Mouse (Mus musculus) left cerebral cortex, postnatal 25 days (tissue): ENCODE data around the gene Pan3. TPM values are rescaled to one million over a fixed set of nuclear protein-coding genes. Genes with fewer than 3 reads are reported as not detected.

Experiments used
- DNase-seq, 2 experiments: peaks; one replicate each; pipeline ENCODE4 v3.0.0; 2022; ENCODE audit warnings: low spot score in 2 of 2, mixed read lengths in 1 of 2
- intact Hi-C: fragments of 180-260 bp; cut with DNase I; formaldehyde crosslinking; loops from one replicate; pipeline ENCODE4 v1.15.1; 2025
- total RNA-seq, 2 experiments: library from RNA; stranded (reverse); gene quantifications; 2 replicates each; pipeline ENCODE4 v1.2.3; 2021

Pan3 gene
- total RNA-seq, 2 experiments from 2014 or later, result 78.8 to 84.1 TPM

DNA sequence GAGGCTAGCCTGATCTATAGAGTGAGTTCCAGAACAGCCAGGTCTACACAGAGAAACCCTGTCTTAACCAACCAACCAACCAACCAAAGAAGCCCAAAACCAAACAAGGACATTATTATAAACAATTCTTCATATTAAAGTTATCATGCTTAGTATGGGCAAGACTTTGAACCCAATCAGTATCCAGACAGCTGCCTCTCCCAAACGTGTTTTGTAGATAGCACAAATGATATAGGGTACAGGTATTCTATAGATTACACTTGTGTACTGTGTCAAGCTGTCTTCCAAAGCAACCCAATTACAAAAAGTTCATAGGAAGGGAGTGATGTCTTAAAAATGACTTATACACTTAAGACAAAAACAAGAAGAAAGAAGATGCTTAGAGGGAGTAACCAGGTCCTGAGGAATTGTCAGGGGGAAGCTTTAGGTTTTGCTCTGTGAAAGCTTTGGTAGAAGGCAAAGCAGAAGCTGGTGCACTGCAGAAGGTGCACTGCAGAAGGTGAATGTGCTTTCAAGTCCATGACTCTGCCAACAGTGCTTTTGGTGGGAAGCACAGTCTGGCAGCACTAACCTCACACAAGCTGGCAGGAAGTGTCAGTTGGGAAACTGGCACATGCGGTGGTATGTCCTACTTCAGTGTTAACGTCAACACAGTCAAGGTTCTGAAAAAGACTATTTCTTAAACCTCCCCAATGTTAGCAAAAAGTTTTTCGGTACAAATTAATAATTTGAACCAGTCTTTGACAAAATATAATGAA lies 3.7 kb upstream of the Pan3 start:
- intact Hi-C loops, result no loop called here
- no peak for DNase-seq

DNA sequence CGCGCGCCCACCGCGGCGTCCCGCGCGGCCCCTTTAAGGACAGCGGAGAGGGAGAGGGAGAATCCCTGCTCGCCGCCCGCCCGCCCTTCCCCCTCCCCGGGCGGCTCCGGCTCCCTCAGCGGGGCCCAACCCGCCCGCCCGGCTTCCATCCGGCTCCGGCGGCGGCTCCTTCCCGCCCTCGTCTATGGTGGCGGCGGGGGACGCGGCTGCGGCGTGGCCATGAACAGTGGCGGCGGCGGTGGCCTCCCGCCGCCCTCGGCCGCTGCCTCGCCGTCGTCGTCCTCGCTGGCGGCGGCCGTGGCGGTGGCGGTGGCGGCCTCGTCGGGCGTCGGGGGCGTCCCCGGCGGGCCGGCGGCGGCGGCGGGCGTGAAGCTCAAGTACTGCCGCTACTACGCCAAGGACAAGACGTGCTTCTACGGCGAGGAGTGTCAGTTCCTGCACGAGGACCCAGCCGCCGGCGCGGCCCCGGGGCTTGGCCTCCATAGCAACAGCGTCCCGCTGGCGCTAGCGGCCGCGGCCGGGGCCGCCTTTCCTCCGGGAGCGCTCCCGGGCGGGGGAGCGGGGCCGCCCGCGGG lies 487 bp downstream of the Pan3 start:
- intact Hi-C loops, result loop anchor here (1.0 kb wide), 1 partner anchor 430 kb away; the partner anchor contains the start of gene Pomp
- DNase-seq, result peak in 1 of 2 experiments; percentile 43

GRCm38 (mm10) chr5:147430936-147431839 lies 1.2 kb downstream of the Pan3 start:
- intact Hi-C loops, result loop anchor here (1.0 kb wide), 1 partner anchor 429 kb away; the partner anchor contains the start of gene Pomp
- DNase-seq, result peak; percentile 67 to 71

DNA sequence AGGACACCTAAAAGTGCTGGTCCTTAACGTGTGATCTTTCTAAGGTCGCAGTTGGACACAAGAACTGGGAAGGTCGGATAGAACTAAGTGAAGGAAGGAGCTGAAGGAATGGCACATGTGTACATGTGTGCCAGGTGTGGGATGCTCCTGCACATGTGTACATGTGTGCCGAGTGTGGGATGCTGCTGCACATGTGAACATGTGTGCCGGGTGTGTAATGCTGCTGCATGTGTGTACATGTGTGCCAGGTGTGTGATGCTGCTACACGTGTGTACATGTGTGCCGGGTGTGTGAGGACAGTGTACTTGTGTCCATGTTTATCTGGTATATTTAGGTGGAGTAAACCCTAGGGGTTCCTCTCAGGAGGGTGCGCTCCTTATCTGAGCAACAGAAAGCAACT lies 3.0 kb downstream of the Pan3 start:
- intact Hi-C loops, result loop anchor here (2.0 kb wide), 1 partner anchor 100 kb away; no protein-coding TSS in a partner anchor
- DNase-seq, result no peak

- intact Hi-C loops, result no loop called here
These were observed 5.3 kb downstream of the Pan3 start for GRCm38 (mm10) chr5:147435224-147435623.

GRCm38 (mm10) chr5:147435751-147436150 lies 5.8 kb downstream of the Pan3 start:
- intact Hi-C loops, result no loop called here
- DNase-seq, result no peak

More at GRCm38 (mm10) chr5:147435224-147435623, 5.3 kb downstream of the Pan3 start:
- no peak for DNase-seq

DNA sequence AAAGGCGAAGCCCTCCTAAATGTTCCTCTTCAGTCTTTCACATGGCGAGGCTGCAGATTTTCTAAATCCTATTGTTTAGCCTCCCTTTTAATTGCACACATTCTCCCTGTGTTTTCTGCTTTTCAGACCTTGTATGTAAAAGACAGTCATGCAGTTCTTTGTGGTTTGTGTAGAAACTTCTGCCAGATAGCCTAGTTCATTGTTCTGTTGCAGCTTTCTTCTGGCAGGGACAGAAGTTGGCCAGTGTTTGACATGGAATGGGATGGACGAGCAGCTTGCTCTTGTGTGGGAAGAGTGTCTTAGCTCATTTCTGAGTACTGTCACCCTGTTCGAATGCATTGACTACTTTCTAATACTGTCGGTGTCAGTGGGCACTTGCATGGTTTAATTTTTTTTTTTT lies 6.5 kb downstream of the Pan3 start:
- intact Hi-C loops, result no loop called here

GRCm38 (mm10) chr5:147440996-147441507 lies 11.1 kb downstream of the Pan3 start:
- DNase-seq, result no peak
- intact Hi-C loops, result no loop called here

More for the DNA sequence above, 6.5 kb downstream of the Pan3 start:
- DNase-seq, result no peak

- no peak for DNase-seq
- intact Hi-C loops, result no loop called here
These were observed 12.0 kb downstream of the Pan3 start for GRCm38 (mm10) chr5:147441979-147442378.

DNA sequence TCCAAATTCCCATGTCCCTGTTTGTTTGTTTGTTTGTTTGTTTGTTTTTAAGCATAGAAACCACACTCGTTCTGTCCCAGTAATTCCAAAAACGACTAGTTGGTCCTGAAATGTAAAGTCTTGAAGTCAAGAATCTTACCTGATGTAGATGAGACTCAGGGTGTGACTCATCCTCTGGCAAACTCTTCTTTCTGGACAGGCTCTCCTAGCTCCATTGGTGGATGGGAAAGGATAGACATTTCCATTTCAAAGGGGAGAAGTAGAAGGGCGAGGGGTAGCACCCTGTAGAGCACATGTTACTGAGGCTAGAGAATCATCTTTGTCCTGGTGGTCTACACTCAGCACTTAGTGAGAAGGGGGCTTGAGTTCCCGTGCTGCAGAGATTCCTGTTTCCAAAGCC lies 12.8 kb downstream of the Pan3 start:
- DNase-seq, result no peak
- intact Hi-C loops, result no loop called here

- intact Hi-C loops, result no loop called here
- no peak for DNase-seq
These were observed 14.3 kb downstream of the Pan3 start for GRCm38 (mm10) chr5:147444298-147444697.

- no peak for DNase-seq
- intact Hi-C loops, result no loop called here
These were observed 14.8 kb downstream of the Pan3 start for GRCm38 (mm10) chr5:147444757-147445156.

DNA sequence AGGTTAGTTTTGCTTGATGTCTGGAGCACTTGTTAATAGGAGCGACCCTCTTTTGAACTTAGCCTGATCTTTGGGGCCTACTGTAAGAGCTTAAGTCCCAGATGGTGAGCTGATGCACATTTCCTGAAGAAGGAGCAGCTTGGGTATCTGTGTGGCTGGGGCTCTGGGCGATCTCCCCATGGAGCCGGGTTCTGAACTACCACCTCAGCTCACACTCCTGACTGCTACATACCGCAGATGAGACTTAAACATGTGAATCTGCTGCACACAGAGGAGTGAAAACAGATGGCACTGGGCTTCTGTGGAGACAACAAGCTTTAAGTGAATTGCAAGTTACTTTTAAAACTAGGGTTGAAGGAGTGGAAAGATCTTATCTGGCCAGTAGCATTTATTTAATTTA lies 15.3 kb downstream of the Pan3 start:
- intact Hi-C loops, result no loop called here
- peak in 1 of 2 experiments; percentile 74 for DNase-seq

DNA sequence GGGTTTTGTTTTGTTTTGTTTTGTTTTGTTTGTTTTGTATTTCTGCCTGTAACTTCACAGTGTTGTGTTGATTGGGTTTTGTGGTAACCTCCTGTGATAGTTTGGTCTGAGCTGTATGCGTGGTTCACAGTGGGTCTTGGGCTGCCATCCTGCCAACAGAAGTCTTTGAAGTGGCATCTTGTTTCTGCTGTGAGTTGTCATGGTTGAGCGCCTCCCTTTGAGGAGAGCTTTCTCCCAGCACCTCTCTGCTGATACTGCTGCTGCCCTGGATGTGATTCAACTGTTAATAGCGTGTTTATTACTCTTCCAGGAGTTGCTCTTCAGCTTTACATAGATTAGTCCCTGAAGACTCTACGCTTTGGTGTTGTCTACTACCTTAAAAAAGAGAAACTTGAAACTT lies 18.6 kb downstream of the Pan3 start:
- no peak for DNase-seq

DNA sequence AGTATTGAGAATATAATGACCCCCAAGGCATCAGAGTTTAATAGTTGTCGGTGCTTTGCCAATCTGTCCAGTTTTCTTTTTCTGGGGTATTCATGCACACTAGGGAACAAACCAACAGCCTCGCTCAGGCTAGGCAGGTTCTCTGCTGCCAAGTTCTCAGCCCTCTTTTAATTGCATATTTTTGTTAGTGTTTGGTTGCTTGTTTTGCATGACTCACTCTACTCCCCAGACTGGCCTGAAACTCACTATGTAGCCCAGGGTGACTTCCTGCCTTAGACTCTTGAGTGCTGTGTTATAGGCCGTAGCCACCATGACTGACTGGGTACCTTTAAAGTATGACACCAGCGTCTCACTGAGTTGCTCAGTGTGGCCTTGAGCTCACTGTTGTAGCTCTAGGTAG lies 19.0 kb downstream of the Pan3 start:
- intact Hi-C loops, result no loop called here
- DNase-seq, result no peak

More for the DNA sequence above, 18.6 kb downstream of the Pan3 start:
- intact Hi-C loops, result no loop called here

DNA sequence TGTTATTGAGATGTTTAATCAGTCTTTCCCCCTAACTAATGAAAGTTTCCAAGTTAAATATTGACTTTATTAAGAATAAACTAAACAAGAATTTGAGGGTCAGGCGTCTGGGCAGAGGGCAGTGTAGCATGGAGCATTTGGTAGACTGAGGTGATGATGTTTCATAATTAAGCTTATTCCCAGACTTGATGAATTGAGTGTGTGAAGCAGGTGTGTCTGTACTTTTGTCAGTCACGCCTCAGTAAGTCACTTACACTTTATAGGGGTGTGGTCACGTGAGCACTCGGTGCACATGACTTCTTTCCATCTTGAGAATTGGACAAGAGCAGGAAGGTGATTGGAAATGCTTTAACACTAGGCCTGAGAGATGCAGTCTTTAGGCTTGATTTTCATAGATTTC lies 26.5 kb downstream of the Pan3 start:
- no peak for DNase-seq
- intact Hi-C loops, result no loop called here

DNA sequence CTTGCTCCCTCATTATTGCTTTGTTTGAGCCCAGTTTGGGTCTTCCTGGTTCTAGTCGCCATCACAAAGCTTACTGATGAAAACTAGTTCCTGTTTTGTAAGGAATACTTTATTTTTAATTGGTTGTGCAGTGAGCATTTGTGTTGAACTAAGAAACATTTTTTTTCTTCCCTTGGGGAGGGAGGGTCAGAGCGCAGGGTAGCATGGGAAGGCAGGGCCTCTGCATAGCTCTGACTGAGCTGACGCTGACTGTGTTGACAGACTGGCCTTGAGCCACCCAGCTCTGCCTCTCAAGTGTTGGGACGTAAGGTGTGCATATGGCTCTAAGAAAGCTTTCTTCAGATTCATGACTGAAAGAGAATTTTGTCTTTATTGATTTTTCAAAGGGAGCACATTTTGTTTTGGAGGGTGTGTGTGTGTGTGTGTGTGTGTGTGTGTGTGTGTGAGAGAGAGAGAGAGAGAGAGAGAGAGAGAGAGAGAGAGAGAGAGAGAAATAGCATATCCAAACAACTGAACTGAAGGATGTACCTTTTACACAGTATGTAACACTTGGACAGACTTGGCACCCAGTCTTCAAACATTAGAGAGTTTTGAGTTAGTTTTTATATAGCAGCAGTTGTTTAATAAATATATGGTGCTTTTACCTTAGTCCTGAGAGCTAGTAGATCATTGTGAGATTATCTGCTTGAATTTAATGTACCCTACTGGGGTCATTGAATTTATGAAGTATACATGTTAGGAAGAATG lies 30.0 kb downstream of the Pan3 start:
- intact Hi-C loops, result no loop called here
- no peak for DNase-seq

DNA sequence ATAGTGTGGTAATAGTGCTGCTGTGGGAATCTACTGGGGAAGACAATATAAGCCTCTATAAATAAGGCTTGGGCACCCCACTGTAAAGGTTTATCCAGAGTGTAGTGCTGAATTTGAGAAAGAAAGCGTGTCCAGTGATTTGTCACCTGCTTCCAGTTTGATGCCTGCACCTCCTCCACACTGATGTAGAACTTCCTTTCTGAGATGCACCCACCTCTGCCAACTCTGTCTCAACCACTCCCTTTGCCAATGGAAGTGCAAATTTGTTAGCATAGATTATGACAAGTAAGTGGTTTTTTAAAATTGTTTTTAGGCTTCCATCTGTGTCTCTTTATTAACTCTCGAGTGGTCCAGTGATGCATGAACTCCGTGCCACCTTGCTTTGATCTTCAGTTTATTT lies 33.3 kb downstream of the Pan3 start:
- intact Hi-C loops, result no loop called here
- DNase-seq, result peak in 1 of 2 experiments; percentile 82

DNA sequence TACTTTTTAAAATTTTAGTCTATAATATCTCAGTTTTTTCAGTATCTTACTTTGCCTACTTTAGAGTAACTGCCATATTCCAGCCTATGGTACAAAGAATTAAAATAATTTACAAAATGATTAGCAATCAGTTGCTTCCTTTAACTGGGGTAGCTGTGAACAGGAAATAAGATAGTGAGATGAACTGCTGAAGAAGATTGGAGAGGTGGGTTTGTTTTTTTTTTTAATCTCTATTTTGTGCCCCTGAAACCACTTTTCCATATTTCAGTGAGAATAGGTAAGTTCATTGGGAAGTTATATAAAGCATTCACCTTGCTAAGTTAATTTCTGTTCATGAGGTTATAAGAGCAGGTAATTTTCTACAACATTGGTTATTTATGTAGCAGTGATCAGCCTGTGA lies 36.4 kb downstream of the Pan3 start:
- DNase-seq, result no peak
- intact Hi-C loops, result no loop called here
